23 mouse cellular contexts compared by ENCODE assay signal in genomic region chr10:37376172-37376571, GRCm38 (mm10).
"Had no signal": no experiment of that assay in that cellular context is flagged by ENCODE, and none has a peak within 500 bp of the region (broad histone marks: within the 10 kb centered on the region; RNA-seq: fewer than 3 reads in every experiment).

No protein-coding gene starts in this region.

- H3K27ac ChIP-seq: heart, embryonic 10.5 days; hindbrain, embryonic 14.5 days; layer of hippocampus, adult 2 months; left cerebral cortex, adult 2 months; limb, embryonic 10.5 days; limb, embryonic 12.5 days; liver, embryonic 13.5 days had no signal

- H3K27me3 ChIP-seq: heart, embryonic 12.5 days; intestine, embryonic 15.5 days; limb, embryonic 12.5 days; liver, embryonic 13.5 days had no signal

- H3K4me1 ChIP-seq: intestine, embryonic 15.5 days; limb, embryonic 10.5 days; limb, embryonic 12.5 days; liver, embryonic 13.5 days had no signal

- DNase-seq: gastrocnemius, postnatal 14 days; gastrocnemius, postnatal 36 days; heart, adult 18-20 months; heart, postnatal 10 days; heart, postnatal 4 days; kidney, adult 18-20 months; kidney, adult 8-10 months; kidney, postnatal 10 days; kidney, postnatal 36 days; liver; liver, embryonic 13.5 days had no signal

- H3K9ac ChIP-seq: heart, embryonic 12.5 days; hindbrain, embryonic 14.5 days; intestine, embryonic 15.5 days; limb, embryonic 12.5 days; liver, embryonic 13.5 days had no signal

- H3K9me3 ChIP-seq: heart, embryonic 10.5 days; heart, embryonic 12.5 days; intestine, embryonic 15.5 days; limb, embryonic 10.5 days; limb, embryonic 12.5 days; liver, embryonic 13.5 days had no signal

- H3K4me3 ChIP-seq: heart, embryonic 10.5 days; heart, embryonic 12.5 days; intestine, embryonic 15.5 days; layer of hippocampus, adult 2 months; left cerebral cortex, adult 2 months; limb, embryonic 10.5 days; limb, embryonic 12.5 days; liver, embryonic 13.5 days had no signal

- ATAC-seq: hindbrain, embryonic 16.5 days; inflammation-experienced regulatory T-cells, adult 6 months; intestine, postnatal 0 days had no signal

- H3K4me2 ChIP-seq: heart, embryonic 12.5 days; hindbrain, embryonic 14.5 days; intestine, embryonic 15.5 days; limb, embryonic 12.5 days; liver, embryonic 11.5 days; liver, embryonic 13.5 days had no signal

- H3K36me3 ChIP-seq: heart, embryonic 10.5 days; heart, embryonic 12.5 days; intestine, embryonic 15.5 days; limb, embryonic 10.5 days; limb, embryonic 12.5 days; liver, embryonic 13.5 days had no signal
